Mouse (Mus musculus): ENCODE data around the gene Psmd9.

Gene Psmd9

DNA sequence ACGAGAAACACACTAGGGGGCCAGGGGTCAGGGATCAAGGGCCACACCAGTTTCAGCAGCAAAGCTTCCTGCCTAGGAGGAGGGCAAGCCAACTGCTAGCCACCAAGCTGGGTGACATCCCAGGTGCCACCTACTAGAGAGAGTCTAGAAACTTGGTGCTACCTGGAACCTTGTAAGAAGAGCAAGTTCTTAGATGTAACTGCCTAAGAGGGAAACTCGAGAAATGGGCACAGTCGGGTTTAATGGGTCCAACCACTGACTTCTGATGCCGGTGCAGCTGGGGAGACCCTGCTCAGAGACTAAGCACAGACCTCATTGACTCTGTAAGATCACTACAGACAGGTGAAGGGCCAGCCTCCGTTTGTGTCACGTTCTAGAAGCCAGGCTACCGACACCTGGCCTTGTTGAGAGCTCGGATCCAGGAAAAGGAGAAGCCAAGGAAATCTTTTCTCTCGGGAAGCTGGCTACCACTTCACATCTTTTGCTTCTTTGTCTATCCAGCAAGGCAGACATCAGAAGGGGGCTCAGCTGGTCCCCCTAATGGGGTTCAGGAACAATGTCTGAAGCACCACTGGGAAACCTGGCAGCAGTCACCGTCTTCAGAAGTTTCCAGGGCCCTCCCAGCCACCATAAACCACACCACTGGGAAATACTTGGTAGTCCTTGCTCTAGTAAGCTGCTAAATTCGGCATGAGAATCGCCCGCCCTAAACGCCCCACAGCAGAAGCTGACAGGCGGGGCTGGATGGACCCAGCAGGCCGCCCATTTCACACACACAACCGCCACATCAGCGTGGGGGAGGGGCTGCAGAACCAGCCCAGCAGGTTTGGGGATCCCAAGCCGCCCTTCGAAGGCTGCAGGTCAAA is 31.9 kb upstream of the Psmd9 start:
- peak in 1 of 2 experiments; percentile 73 for DNase-seq (ENCODE audit: low spot score in 2 of 2)

DNA sequence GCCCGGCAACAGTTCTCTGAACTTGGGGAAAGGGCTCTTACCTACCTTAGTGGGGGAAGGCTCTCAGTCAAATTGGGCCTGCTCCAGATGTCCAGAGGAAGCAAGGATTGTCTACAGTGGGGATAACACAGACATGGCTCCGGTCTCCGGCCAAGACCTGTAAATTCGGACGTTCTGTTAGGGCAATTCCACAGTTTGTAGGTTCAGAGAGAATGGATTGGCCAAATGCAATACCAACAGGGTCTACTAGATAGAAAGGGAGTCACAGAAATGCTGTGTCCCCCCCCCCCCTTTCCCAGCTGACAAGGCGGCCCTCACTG is 31.3 kb upstream of the Psmd9 start:
- DNase-seq (ENCODE audit: low spot score in 2 of 2): no peak

DNA sequence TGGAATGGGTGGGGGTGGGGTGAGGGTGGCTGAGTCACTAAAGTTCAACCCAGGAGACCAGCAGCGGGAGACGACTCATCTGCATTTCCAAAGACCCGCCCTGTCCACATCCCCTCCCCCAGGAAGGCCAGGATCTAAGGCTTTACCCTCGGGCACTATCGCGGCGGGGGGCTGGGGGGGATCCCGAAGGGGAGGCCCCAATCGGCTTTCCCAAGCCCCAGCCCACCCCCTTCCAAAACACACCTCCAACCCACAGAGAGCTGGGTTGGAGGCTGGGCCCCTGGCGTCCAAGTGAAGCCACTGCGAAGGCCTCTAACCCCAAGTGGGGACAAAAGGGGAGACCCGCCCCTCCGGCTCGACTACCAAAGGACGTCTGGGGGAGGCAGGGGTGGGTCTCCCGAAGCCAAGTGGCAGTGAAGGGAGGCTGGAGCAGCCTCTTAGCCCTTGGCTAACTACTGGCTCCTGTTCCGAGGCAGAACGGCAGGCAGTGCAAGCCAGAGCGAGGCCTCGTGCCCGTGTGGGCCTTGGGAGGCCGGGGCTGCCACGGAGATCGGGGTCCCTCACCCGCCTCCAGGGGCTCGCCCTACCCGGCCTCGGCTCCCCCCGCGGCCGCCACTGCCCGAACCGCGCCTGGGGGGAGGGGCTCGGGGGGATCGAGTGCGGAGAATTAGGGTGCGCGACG is 30.8 kb upstream of the Psmd9 start:
- no peak for DNase-seq (ENCODE audit: low spot score in 2 of 2)

DNA sequence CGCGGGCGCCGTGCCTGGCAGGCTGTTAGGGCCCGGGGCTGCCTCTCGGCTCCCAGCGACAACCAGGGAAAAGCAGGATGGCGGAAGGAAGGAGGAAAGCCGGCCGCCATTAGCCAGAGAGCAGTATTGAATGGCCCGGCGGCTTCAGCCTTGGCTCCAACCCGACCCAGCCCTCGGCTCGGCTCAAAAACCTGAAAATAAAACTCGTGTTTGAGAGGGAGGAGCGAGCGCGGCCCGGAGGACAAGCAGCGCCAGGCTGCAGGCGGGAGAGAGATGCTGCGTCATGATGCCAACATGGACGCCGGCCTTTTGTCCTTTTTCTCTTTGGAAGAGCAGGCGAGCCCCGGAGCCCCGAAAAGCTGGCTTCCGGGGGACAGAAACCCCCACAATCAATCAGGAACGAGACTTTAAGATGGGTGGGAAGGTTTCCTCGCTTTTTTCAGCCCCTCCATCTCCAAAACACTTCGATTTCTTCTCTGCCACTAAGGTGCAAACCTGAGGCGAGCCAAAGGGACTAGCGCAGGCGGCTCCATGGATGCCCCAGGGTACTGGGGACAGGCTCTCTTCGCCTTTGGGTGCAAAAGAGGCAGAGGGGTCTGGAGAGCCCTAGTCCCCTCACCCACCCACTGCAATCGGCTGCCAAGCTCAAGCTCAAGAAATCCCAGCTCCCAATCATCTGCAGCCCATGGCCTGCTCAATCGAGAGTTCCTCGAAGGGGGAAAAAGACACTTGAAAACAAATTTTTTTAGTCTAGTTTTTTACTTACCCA is 30.1 kb upstream of the Psmd9 start:
- peak in 1 of 2 experiments; percentile 88 for DNase-seq (ENCODE audit: low spot score in 2 of 2)

DNA sequence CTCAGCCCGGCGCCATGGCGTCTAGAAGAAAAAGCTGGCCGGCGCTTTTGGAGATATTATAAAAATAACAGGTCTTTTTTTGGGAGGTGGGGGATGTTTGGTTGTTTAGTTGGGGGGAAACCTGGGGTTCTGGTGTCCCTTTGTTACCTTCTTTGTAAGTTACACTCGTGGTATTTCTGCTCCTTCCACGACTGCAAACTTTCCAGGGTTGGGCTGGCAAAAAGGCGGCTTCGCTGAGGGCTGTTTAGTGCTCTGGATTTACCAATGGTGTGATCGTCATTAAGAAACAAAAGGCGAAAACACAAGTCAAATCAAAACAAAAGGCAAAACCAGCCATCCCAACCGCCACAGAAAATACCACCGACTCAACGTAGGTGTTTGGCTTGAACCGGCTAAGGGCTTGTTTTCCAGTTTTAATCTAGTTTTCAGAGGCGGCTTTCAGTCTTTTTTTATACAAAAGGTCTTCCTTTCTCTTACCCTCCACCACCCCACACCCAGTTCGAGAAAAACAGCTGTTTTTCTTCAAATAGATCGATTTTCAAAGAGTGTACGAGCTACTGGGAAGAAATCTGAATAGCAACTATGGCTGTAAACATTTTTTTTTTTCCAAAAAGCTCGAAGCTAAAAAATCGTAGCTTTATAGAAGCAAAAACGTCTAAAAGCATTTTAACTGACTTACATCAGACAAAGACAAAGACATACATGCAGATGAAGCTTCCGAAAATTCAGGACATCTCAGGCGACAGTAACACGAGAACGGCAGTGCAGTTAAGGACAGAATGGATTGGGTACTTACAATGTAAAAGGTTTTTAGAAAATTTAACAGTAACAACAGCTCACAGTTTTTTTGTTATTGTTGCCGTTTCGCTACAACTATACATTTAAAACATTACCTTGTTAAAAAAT is 29.2 kb upstream of the Psmd9 start:
- DNase-seq (ENCODE audit: low spot score in 2 of 2): no peak

DNA sequence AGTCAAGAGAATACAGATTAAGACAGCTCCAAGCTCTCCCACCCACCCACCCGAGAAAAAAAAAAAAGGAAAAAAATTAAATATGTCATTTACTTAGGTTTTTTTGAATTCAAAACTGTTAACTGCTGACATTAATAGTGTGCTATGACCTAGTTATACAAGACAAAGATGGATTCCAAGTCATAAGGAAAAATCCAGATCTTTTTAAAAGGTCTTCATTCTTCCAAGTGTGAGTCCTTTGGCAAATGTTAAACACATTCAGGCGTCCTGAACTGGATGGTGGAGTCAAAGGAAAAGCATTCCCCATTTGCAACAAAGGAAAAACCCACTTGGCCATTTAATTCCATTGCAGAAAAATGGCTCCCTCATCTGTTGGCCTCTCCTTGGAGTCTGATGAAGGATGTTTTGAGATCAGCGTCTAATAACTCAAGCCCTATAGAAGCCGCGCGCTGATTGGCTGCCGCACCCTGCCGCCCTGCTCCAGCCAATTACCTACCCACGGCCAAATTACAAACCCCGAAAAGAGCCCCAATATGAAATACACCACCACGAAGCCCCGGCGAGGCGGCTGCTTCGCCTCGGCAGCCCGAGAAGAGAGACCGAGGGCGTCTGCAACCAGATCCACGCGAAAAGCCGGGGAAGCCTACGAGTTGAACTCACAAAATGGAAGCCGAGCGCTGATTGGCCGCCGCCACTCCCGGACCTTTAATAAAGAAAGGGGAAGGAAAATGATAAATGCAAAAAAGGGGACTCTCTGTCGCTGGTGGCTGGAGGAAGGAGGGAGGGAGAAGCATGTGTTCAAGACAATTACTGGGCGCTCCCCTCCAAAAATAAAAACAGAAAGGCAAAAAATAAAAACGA is 28.3 kb upstream of the Psmd9 start:
- DNase-seq (ENCODE audit: low spot score in 2 of 2): peak; percentile 90 to 96

DNA sequence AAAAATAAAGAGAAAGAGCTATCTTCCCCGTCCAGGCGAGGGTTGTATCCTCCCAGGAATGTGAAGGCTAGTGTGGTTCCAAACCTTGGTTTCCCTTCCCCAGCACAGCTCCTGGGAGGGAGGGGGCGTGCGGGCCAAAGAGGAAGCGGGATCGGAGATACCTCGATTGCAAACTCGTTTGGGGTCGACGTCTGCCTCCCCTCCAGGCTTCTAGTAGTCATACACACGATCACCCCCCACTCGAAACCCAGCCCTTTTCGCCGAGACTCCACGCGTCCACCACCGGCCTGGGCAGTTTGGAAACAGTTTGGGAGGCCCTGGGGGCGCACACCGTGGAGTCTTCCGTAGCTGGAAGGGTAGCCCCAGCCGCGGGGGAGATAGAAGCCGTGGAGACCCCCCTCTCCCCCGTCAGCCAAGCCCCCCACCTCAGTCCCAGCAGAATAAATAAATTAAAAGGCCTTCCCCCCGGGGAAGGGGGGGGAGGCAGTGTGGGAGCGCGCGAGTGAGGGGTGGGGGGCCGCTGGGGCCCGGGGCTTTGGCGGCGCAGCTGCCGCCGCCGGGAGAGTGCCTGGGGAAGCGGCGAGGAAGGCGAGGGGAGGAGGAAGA is 27.6 kb upstream of the Psmd9 start:
- DNase-seq (ENCODE audit: low spot score in 2 of 2): no peak

DNA sequence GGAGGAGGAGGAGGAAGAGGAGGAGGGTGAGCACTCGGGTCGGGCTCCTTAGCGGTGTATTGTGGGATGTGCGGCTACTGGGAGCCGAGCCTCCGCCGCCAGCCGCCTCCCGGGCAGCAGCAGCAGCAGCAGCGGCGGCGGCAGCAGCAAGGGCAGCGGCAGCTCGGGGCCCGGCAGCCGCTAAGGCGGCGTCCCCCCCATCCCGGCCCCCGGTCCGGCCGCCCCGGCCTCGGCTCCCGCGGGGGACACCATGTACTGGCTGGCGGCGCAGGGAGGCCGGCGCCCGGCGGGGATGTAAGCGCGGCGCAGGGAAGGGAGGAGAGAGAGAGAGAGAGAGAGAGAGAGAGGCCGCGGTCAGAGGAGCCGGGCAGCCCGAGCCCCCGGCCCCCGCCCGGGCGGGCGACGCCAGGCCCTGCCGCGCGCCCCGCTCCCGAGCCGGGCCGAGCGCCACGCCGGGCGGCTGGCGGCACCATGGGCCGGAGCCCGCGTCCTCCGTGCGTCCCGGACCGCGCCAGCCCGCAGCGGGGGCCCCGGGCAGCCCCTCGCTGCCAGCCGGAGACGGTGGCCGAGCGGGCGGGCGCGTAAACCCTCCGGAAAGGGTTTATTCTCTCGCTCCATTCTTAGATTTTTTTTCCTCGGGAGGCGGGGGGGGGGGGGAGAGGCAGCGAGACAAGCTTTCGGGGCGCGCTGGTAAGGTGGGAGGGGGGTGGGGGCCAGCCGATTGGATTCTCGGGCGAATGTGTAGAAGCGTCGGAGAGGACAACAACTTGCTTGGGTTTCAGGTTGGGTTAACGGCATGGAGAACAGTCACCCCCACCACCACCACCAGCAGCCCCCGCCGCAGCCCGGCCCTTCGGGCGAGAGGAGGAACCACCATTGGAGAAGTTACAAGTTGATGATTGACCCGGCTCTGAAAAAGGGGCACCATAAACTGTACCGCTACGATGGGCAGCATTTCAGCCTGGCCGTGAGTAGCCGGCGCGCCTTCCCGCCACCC is 26.8 kb upstream of the Psmd9 start, which contains the start of gene Setd1b:
TSS of gene Setd1b (plus strand) at position 33 of the 997 bp plus-strand sequence.
- DNase-seq (ENCODE audit: low spot score in 2 of 2): no peak

DNA sequence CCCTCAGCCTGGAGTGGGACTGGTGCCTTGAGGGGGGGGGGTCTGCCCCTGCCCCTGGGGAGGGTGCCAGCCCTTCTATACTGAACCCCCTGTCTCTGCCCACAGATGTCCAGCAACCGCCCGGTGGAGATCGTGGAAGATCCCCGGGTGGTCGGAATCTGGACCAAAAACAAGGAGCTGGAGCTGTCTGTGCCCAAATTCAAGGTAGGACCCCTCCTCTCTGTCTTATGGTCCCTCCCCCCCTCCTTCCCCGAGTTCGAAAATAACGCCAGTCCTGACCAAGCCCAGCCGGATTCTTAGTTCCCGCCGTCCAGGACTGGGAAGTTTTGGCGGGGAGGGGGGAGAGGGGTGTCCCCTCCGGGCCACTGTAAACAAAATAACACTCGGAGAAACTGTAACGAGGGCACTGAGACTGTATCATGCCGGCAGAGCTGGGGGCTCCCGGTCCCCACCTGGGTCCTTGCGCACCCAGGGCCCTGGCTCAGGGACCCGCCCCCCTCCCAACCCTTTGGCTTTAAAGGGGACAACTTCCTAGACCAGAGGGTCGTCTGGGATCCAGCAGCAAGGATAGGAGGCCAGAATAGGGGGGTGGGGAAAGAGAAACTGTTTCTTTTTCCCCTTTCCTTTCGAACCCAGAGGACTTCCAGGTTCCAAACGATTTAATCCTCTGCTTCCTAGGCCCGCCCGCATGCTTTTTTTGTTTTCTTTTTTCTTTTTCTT is 25.8 kb upstream of the Psmd9 start:
- no peak for DNase-seq (ENCODE audit: low spot score in 2 of 2)

DNA sequence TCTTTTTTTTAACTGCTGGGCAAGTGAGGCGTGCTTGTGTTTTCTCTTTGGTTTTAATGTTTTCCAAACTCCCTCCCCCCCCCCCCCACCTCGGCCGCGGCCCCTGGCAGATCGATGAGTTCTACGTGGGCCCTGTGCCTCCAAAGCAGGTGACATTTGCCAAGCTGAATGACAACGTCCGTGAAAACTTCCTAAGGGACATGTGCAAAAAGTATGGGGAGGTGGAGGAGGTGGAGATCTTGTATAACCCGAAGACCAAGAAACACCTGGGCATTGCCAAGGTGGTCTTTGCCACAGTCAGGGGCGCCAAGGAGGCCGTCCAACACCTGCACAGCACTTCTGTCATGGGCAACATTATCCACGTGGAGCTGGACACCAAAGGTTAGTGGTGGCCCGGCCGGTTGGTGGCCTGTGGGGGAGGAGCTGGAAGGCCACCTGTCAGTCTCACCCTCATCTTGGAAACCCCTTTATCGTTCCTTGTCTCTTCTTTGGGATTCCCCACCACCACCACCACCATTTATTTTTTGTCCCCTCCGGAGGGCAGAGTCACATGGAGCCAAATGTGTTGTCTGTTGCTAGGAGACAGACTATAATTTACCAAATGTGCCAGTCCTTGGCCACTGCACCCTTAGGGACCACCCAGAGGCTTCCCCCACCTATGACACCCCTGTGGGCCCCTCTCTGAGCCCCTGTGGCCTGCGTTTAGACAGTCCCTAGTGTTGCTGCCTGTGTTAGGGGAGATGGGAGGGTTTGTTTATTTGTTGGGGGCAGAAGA is 25.1 kb upstream of the Psmd9 start:
- no peak for DNase-seq (ENCODE audit: low spot score in 2 of 2)

DNA sequence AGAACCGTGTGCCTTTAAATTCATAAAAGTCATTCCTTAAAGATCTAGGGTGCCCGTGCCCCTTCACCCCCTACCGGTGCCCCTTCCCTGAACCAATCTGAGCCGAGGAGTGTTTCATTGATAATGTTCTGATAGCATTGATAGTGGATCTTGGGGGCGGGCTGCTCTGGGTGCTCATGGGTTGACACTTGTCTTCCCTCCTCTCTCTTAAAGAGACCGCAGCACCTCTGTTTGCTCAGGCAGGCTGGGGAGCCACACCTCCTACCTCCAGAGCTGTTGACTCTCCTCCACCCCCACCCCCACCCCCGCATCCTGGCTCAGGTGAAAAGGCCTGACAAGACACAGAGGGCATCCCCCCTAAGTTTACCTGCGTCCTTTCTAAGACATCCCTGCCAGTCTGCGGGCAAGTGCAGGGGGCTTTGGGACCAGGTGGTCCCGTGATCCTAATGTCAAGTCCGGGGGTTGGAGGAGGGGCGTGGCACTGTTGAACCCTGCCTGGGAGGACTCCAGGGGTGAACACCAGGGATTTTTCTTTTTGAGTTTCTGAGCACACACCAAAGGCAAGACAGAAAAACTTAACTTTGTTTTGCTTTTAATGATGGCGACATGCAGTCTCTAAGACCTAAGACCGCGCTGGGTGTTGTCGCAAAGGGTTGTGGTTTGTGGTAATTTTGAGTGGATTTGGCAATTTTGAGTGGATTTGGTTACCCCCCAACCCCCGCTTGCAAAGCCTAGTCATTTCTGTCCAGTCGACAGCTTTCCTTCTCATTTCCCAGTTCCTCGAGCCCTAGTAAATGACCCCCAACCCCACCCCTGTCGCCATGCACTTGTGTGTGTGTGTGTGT is 24.2 kb upstream of the Psmd9 start:
- DNase-seq (ENCODE audit: low spot score in 2 of 2): no peak

DNA sequence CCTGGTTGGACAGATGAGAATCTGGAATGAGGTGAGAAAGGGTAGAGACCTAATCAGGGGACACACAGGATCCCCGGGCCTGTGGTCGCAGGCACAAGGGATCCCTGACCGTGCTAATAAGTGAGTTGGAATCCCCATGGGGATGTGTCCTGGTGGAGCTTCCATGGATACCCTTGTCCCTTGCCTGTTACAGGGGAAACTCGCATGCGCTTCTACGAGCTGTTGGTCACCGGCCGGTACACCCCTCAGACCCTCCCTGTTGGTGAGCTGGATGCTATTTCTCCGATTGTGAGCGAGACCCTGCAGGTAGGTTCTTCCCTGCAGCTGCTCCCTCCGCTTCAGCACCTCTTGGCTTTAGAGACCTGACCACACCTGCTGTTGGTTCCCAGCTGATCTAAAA is 22.9 kb upstream of the Psmd9 start:
- DNase-seq (ENCODE audit: low spot score in 2 of 2): no peak

DNA sequence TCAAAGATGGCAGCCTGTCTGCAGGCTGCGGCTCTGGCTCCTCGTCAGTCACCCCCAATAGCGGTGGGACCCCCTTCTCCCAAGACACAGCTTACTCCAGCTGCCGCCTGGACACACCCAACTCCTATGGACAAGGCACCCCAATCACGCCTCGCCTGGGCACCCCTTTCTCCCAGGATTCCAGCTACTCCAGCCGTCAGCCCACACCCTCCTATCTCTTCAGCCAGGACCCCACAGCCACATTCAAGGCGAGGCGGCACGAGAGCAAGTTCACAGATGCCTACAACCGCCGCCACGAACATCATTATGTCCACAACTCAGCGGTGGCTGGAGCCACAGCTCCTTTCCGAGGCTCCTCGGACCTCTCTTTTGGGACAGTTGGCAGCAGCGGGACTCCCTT is 21.6 kb upstream of the Psmd9 start:
- no peak for DNase-seq (ENCODE audit: low spot score in 2 of 2)

DNA sequence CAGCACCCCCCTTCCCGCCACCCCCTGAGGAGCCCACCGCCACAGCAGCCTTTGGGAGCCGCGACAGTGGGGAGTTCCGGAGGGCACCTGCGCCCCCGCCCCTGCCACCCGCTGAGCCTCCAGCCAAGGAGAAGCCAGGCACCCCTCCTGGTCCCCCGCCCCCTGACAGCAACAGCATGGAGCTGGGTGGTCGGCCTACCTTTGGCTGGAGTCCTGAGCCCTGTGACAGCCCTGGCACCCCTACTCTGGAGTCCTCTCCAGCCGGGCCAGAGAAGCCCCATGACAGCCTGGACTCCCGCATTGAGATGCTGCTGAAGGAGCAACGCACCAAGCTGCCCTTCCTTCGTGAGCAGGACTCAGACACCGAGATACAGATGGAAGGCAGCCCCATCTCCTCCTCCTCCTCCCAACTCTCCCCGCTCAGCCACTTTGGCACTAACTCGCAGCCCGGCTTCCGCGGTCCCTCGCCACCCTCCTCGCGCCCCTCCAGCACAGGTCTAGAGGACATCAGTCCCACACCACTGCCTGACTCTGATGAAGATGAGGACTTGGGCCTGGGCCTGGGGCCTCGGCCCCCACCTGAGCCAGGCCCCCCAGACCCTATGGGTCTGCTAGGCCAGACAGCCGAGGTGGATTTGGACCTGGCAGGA is 21.0 kb upstream of the Psmd9 start:
- no peak for DNase-seq (ENCODE audit: low spot score in 2 of 2)

DNA sequence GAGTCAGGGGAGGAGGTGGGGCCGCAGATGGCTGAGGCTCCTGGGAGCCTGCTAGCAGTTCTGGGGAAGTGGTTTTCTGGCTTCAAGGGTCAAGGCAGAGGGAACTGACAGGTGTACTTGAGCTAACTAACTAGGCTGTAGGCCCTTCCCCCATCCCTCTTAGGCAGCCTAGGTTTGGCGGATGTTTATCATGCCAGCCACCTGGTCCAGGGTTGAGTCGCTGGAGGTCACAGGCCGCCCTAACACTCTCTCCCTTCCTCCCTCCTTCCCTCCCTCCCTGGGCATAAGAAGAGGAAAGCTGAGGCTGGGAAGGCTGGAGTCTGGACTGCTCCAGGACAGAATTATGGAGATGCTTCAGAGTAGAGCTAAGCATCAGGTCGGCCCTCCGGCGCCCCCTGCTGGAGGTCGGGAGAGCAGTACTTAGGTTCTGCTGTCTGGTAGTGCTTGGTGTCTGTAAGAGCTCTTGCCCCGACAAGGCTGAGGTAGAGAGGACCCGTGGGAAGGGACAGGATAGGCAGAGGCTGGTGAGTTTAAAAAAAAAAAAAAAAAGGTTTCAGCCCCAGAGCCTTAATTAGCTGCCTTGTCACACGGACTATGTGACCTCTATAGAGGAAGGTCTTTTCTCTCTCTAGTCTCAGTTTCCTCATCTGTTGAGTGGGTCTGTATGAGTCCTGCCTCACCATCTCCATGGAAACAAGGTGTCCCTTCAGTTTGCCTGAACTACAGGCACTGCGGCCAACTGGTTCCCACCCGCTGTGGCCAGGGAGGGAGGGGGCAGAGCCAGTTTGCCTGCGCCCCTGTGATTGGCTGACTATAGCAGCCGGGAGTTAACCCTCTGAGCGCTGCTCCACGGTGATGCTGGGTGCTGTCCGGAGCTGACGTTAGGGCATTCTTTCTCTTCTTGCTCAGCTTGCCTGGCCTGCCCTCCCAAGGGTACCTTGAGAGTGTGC is 19.5 kb upstream of the Psmd9 start:
- DNase-seq (ENCODE audit: low spot score in 2 of 2): peak in 1 of 2 experiments; percentile 92

Data from left cerebral cortex, adult 9 months (tissue).